Mouse (Mus musculus) left cerebral cortex, postnatal 10 days (tissue): ENCODE measurements at regions not wholly inside any gene's neighbourhood (a gene's known extent, or its start where the extent isn't known, plus 50 kb on each side); places are given as distances from the start of the nearest gene placed in this dataset.

ENCODE experiments used
- DNase-seq, 2 experiments: peaks; one replicate each; pipeline ENCODE4 v3.0.0; 2021 to 2022; ENCODE audit warnings: low spot score in 2 of 2, mixed read lengths in 1 of 2; ENCODE audit errors: extremely low spot score in 1 of 2
- intact Hi-C: fragments of 180-260 bp; cut with DNase I; formaldehyde crosslinking; loops from one replicate; pipeline ENCODE4 v1.15.1; 2025

DNA sequence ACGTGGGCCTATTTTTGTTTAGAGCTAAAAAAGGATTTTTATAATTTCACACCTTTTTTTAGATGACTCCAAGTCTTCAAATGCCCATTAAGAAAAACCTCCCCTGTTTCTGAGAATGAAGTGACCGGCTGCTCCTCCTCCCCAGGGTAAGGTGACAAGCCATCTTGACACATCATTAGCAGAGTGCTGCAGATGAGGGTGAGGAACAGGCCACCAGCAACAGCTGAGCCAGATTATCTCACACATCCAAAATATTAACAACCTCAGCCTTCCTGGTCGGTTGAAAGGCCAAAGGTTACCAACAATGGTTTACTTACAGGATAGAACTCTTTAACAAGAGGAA, 172.4 kb upstream of the Nabp1 start:
- DNase-seq = no peak

DNA sequence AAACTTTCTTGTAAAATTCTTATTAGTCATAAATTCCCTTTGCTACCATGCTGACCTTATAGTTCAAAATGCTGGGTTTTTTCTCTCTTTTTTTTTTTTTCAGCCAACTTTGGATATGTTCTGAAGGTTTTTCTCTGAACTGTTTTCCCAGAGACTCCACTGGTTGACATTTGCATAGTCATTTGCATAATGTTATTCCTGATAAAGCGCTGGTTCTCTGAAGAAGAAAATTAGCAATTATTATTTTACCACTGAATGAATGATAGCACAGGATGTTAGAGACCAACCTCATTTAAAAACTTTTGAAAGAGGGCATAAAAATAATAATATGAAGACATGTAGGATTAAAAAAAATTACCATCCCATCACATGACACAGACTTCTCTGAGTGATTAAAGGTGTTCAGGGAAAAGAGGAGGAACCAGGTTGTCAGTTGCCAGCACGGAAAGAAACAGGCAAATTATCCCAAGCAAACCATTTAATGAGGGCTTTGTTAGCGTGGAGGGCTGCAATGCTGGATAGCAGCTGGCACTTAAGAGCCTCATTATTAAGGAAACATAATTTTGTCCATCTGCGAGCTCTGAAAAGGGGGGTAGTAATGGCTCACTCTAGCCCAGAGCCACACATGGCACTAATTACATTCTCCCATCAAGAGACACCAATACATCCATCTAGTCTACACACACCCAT, 171.9 kb upstream of the Nabp1 start:
- DNase-seq = no peak
- intact Hi-C loops = loop anchor here (5.0 to 10.0 kb wide), 2 partner anchors 347 to 435 kb away; no protein-coding TSS in a partner anchor

More for the DNA sequence above, 172.4 kb upstream of the Nabp1 start:
- intact Hi-C loops = no loop called here

DNA sequence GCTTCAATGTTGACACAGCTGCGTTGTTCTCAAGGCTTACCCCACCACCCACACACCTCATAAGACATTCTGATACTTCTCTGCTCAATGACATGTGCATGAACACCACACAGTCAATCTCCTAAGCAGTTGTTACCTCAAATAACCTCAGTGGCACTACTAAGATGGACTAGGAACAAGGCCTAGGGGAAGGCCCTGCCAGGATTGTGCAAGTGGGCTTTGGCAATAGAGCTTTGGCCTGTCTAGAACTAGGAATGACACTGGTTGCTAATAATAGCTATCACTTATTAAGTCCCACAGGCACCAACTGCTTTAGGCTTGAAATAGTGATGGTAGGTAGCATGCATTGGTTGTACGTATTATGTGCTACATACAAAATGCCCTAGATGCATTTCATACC, 169.7 kb upstream of the Nabp1 start:
- DNase-seq = no peak
- intact Hi-C loops = loop anchor here (5.0 to 10.0 kb wide), 2 partner anchors 349 to 437 kb away; no protein-coding TSS in a partner anchor

DNA sequence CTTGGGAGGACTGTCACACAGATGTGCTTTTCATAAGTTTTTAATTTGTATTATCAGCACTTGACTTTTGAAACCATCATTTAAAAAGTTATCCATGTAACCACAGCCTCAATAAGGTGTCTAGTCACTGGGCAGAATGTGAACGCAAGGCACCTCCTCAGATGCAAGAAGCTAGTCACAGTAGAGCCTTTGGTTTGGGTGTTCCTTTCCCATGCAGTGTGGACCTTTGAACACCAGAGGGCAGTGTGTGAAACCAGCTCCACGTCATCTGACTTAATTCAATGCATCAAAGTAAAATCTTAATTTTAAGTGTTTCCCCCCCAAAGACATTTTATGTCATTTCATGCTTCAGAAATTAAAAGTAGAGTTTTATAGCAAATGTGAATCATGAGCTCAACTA, 166.2 kb upstream of the Nabp1 start:
- peak; percentile 62 to 72 for DNase-seq
- intact Hi-C loops = loop anchor here (10.0 kb wide), 1 partner anchor 440 kb away; no protein-coding TSS in a partner anchor

DNA sequence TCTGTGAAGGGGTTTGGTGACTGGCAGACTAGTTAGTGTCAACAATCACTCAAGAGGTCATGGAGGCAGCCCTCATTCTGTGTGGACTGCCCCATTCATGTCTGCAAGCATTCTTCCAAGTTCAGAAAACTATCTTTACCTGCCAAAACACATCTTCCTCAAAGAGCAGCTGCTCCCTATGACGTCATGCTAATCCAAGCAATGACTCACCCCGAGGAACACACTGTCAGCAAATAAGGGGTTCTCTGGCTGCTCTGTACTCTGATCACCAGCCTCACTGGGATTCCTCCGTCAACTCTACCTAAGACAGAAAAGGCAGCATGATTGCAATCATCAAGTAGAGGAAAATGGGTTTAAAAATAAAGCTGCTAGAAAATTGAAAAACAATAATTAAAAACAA, 165.4 kb upstream of the Nabp1 start:
- DNase-seq = no peak
- intact Hi-C loops = loop anchor here (10.0 kb wide), 1 partner anchor 441 kb away; no protein-coding TSS in a partner anchor

DNA sequence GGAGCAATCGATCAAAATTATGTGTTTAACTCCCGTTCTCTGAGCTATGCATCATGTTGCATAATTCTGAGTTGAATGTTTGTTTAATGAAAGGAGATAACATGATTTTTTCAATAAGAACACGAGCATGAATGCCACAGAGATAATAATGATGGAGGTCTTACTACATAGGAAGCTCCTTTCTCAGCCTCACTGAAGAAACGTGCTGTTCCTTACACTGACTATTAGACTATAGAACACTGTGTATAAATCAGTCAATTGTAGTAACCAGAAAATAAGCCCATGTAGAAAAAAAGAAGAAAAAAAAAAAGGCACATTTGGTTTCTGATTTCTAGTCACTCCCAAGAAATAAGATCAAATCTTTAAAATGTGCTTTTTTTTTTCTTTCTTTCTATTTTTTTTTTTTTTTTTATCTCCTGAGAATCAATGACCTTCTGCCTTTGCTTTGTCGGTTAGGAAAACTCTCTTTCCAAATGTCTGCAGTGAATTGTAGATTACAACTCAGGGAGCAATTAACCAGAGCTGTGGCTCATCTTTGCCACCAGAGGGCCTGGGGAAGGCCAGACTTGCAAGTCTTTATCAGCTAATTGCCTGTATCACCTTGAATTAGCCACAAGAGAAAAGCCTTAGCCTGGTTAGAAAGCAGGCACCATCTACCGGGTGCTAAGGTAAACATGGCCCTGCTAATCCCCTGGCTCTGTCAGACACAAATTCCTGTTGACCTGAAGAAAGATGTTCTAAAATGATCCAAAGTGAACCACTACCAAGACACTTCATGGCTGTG, 160.5 kb upstream of the Nabp1 start:
- intact Hi-C loops = no loop called here
- no peak for DNase-seq

GRCm38 (mm10) chr1:51635881-51636515, 157.8 kb upstream of the Nabp1 start:
- intact Hi-C loops = no loop called here
- DNase-seq = no peak

DNA sequence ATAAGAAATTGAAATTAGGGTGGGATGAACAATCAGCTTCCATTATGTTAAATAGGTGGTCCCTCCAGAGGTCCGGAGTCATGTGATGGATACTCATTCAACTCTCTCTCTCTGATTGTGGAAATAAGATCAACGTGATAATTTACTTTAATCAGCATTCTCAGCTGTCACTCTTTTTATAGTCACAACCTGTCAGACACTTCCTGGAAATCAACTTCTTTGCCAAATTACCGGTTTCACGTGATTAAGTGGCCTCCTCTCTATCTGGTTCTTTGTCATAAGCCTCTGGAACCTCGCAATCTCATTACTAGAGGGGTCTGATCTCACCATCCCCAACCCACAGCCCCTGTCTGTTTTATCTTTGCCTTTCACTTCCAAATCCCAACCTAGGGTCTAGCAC, 155.6 kb upstream of the Nabp1 start:
- DNase-seq = no peak
- intact Hi-C loops = no loop called here

DNA sequence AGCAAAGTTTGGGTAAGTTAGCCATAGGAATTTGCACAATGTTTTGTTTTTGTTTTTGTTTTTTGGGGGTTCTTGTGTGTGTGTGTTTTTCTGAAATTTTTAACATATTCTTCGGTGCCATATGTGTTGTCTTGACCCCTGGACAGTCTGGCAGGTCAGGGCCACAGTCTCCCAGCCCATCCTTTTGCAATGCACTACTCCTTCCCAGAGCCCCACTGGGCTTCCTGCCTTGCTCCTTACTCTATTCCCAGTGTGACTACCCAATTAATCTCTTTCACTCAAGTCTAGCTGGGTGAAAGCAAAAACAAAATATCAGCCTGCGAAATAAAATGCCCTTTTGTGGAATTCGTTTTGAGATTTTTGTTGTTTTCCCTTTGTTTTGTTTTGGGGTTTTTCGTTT, 154.6 kb upstream of the Nabp1 start:
- intact Hi-C loops = no loop called here
- DNase-seq = no peak

GRCm38 (mm10) chr1:51629848-51630247, 151.6 kb upstream of the Nabp1 start:
- DNase-seq = no peak
- intact Hi-C loops = no loop called here

DNA sequence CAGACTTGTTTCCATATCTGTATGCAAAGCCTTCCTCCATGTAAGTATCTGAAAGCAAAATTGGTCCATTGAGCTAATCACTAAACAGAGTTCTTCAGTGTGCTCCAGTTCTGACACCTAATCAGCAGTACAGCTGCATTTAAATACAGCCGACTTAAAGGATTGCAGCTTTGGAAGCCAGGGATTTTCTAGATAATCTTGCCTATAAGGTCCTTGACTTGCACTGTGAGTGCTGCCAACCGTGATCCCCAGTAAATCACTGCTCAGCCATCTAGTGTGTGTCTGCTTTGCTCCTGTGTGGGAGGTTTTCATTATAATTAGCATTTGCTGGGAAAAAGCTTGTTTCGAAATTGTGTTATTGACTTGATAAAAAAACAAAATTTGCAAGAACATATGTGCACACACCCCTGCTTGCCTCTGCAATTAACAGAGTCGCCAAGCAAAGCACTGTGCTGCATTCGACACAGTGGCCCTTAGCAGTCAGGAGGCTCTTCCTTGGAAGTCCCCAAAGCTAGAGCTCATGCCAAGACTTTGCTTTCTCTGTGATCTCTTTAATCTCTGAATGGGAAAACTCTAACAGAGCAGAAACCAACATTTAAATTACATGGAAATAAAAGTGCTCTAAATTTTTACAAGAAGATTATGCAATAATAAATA, 150.0 kb upstream of the Nabp1 start:
- intact Hi-C loops = no loop called here
- no peak for DNase-seq

GRCm38 (mm10) chr1:51626303-51626702, 148.1 kb upstream of the Nabp1 start:
- intact Hi-C loops = no loop called here

DNA sequence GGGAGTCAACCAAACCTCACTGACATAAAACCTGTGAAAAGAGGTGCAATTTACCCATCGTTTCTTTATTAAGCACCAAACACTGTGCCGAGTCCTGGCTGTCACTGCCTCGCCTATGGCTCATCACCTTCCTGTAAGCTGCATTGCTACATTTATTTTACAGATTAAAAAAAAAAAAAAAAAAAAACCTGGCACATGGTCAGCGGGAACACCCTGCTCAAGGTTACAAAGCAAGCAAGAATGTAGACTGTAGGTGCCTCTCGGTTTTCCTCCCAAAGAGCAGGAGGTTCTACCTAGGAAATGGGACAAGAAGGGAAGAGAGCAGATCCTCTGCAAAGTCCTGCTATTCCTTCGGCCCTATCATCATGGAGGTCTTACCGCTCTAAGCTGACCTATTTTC, 146.9 kb upstream of the Nabp1 start:
- intact Hi-C loops = no loop called here
- no peak for DNase-seq

More at GRCm38 (mm10) chr1:51626303-51626702, 148.1 kb upstream of the Nabp1 start:
- DNase-seq = no peak

- no peak for DNase-seq
- intact Hi-C loops = no loop called here
Observed at GRCm38 (mm10) chr1:51624551-51624950, 146.3 kb upstream of the Nabp1 start.

DNA sequence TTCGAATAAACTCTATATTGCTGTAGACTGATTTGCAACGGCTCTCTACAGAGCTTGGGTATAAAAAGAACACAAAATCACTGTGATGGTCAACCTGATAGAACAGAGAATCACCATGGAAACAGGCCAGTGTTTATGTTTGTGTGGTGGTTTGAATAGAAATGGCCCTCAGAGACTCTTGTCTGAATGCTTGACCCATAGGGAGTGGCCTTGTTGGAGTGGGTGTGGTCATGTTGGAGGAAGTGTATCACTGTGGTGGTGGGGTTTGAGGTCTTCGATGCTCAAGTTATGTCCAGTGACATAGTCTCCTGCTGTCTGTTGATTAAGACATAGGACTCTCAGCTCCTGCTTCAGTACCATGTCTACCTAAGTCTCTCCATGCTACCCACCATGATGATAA, 144.8 kb upstream of the Nabp1 start:
- intact Hi-C loops = no loop called here
- DNase-seq = no peak

GRCm38 (mm10) chr1:51622181-51622862, 144.1 kb upstream of the Nabp1 start:
- no peak for DNase-seq
- intact Hi-C loops = no loop called here

GRCm38 (mm10) chr1:51621062-51621461, 142.8 kb upstream of the Nabp1 start:
- intact Hi-C loops = no loop called here
- no peak for DNase-seq

GRCm38 (mm10) chr1:51617502-51618251, 139.5 kb upstream of the Nabp1 start:
- intact Hi-C loops = no loop called here
- DNase-seq = no peak
